Mouse (Mus musculus): ENCODE measurements around the gene Ptrh2.
A peak's percentile ranks its signal among the peaks of the same experiment; 100 is the strongest.

The Ptrh2 gene

DNA sequence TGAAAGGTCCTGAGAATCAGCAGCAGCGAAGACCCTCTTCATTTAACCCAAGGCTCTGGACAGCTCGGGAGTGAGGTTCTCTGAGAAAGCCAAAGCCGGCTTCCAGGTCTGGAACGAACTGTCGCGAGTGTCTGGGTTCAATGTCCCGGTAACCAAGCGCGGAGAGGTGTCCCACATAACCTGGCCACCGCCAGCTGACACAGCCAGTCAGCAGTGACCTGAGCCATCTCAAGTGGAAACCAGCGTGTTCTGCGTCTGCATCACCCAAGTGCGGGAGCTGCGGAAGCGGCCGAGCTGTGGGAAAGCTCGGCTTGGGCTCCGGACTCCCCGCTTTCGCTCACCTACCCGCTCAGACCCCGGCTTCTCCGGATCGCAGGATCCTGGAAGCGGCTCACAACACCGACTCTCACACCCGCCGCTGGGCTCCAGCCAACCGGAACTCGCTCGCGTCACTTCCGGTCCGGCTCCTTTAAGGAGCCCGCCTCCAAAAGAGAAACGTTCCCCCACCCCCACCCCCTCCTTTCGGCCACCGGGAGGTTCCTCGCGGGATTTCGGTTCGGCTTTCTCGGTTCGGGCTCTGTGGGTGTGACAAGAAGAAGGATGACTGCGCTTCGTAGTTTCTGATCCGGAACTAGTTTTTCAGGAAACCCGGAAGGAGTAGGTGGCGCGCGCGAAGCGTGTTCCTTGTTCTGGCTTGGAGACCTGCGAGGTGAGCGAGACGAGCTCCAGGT is at the start of gene Ptrh2, which contains the start of gene Vmp1:
Gene Ptrh2 (plus strand): TSS at position 591 of the 731 bp plus-strand sequence.
Gene Vmp1 (minus strand): TSS at position 442 of the 731 bp plus-strand sequence.
- peak; percentile 97 for DNase-seq

DNA sequence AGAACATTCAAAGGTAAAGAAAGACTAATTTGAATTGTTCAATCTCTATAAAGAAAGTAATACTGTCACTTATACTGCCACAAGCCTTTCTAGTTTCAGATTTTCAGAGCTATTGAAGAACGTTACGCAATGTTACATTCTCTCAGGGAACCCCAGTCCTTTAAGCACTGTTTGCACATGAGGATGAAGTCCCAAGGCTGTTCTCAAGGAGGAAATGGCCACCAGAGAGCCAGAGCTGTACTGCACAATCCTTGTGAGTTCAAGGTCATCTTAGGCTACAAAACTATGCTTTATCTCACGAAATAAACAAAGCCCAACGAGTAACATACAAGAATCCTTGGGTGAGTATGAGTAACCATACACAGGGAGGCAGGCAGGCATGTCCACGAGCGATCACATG is 49.4 kb upstream of the Ptrh2 start:
- DNase-seq, result no peak

DNA sequence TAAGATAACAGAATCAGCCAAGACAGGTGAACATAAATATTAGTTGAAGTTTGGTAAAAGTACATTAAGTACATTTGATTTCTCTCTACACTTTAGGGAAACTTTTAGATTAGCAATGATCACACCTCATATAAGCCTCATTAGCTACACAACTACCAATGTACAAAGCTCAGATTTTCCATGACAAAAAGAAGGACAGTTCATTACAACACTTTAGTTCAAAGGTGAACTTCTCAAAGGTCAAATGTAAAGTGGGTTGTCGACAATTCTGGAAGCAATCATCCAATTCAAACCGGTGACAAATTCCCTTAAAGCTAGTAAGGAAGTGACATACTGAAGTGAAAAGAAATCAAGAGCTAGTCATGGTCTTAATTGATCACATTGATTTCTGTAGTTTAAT is 46.1 kb upstream of the Ptrh2 start:
- no peak for DNase-seq

DNA sequence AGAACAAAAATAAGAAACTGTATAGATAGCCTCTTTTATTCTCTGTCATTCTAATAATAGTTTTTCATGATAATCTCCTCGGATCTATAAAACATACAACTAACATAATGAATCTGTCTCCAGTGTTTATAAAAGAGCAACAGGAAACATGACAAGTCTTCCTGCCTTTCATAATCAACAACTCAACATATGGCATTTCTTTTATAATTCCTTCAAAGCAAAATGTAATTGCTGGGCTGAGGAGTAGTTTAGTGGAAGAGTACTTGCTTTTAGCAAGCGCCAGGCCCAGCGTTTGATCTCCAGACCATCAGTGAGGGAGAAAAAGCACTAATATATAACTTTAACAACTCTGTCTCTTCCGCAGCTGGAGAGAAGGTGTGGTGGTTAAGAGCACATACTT is 42.1 kb upstream of the Ptrh2 start:
- DNase-seq, result no peak

DNA sequence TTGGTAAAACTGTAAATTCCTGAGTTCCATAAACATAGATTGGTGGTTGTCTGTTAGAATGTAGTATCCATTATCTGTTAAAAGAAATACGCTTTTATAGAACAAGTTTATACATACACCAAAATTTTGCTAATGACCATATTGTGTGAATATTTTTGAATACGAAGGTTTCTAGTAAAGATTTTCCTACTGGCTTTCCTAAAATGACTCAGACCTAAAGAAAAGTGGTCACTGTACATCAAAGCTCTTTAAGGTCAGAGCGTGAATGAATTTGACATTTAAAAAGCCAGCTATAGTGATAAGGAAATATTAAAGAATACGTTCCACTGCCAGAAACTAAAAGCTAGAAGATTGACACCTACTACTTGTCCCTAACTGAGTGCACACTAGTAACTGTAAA is 39.2 kb upstream of the Ptrh2 start:
- DNase-seq, result no peak

DNA sequence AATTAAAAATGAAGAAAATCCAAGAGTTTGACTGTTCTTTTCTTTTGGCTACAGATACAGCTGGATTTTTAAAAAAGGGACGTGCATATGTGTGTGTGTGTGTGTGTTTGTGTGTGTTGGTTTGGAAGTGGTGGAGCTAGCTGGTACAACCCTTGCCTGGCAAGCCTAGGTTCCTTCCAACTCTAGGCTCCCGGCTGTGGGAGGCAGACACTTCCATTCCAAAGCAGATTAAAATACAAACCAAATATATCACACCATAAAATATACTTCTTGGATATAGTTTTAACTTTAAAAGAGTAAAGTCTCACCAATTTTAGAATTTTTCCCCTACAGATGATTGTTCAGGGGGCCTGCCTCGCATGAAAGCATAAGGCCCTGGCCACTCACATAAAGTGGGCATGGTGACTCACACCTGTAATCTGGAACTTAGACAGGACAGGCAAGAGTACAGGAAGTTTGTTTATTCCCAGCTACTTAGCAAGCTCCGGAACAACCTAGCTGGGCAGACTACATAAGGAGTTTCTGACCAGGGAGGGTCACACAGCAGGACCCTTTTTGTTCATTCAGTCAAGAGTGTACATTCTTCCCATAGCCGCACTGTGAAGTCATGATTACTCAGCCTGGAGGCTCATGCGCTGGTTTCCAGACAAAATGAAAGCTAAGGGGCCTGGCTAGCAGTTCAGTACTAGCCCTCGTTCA is 37.5 kb upstream of the Ptrh2 start:
- DNase-seq, result no peak

DNA sequence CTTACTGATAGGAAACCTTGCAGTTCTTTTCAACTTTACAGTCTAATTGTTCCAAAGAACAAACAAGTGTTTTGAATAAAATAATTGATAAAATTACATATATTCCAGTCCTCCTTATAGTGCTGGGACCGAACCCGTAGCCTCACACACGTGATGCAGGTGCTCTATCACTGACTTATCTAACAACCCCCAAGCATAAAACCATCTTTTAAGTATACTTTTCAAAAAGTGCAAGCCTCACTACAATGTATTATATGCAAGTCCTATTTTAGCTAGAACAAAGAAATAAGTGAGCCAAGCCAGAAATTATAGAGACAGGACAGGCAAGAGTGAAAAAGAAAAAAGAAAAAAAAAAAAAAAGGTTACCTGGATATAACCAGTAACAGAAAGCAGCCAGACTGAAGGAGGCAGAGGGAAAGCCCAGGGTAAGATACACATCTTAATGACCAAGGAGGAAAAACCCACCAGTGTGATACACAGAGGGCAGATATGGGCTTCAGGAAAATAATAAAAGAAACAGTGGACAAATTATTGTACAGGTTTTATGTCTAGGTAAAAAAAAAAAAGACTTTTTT is 36.8 kb upstream of the Ptrh2 start:
- DNase-seq, result no peak

DNA sequence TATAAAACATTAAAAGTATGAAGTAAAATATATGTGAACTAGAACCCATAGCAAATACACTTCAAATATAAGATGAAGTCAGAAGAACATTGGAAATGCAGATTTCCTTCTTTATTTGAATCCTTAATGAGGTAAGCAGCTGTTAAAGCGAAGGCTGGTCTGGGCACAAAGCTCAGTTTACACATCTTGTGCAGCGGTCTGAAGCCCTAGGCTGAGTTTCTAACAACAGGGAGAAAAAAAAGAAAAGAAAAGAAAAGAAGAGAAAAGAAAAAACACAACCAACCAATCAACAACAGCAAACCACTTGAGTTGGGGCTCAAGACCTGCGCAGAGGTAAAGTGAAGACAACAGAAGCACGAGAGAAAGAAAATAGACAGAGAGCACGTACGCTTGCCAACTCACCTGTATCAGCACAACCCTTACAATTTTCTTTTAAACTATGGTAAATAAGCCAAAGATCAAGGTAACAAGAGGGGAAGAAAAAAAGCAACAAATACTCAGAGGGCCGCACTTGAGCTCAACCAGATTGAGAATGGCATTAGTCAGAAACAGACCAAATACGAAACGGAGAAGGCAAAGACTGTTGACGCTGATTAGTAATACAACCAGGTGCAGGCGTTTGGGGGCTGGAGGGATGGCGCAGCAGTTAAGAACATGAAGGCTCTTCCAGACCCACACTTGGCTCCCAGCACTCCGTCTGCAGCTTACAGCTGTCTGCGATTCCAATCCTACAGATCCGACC is 35.9 kb upstream of the Ptrh2 start:
- no peak for DNase-seq

DNA sequence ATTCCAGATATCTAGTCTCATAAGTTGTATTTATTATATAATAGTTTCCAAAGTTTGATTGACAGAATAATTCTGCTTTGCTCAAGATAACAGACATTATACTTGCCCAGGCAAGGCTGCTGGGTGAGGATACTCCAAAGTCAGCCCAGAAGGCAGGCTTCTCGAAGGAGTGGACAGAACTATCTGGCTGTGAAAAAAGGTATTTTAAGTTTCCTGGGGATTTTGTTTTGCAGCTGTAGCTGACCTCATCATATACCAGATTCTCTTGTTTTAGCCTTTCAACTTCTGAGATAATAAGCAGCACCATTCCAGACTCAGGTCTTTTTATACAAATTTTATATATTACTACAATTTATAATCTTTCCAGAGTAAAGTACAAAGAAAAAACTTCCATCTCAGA is 34.2 kb upstream of the Ptrh2 start:
- DNase-seq, result no peak

DNA sequence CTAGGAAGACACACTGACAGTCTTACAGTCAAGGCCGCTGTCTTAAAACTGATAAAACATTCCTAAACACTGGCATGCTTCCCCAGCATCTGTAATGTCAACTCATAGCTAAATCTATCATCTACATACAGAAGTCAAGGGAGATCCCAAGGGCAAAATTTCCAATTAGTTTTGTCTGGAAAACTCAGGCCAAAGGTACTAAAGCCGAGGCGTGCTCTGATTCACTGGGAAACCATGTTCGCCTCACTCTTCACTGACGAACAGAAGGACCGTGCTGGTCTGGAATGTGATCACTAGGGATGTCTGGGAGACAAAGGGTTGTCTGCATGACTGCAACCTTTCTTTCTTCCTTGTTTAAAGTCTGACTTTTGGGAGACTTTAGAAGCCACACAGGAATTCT is 33.1 kb upstream of the Ptrh2 start:
- no peak for DNase-seq

DNA sequence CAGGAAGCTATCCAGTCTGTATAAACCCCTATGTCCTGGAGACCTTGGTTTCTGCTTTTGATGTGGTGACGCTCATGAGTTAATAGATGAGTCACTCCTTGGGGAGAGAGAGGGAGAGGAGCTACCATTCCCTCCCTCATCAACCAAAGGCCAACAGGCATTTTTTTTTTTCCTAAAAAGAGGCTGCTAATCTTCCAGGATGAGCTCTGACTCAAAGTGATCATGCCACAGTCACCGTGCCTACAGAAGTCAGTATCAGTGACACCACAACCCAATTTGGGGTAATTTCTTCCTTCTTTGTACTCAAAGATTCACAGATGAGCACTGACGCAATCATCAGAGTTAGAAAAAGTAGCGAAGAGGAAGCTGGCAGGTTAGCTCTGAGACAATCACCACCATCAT is 31.2 kb upstream of the Ptrh2 start:
- no peak for DNase-seq

DNA sequence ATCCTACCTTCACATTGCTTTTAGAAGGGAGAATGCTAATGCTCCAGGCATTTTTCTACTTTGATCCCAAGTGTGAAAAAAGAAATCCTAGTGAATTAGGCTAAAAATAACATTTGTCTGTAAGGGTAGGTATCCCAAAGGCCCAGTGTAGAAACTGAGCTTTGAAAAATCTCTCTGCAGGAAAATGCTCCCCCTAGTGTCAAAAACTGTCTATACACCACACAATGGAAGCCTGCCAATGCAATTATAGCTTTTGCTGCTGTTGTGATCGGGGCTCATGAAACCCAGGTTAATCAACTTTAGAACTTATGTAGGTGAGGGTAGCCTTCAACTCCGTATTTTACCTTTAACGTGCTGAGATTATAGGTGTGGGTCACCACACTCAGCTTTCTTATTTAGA is 30.3 kb upstream of the Ptrh2 start:
- DNase-seq, result peak; percentile 68

DNA sequence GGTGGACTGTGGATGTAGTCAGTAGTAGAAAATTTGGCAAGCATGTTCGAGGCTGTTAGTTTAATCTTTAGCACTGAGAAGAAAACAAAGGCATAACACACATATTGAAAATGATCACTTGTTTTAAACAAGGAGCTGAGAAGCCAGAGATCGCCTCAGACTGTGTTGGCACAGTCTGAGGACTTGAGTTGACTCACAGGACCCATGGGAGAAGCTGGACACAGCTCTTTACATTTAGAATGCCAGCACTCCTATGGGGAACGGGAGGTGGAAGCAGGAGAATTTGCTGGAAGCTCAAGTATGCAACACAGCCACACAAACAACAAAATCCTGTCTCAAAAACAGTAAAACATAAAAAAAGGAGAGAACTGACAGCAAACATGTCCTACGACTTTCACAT is 29.7 kb upstream of the Ptrh2 start:
- no peak for DNase-seq

DNA sequence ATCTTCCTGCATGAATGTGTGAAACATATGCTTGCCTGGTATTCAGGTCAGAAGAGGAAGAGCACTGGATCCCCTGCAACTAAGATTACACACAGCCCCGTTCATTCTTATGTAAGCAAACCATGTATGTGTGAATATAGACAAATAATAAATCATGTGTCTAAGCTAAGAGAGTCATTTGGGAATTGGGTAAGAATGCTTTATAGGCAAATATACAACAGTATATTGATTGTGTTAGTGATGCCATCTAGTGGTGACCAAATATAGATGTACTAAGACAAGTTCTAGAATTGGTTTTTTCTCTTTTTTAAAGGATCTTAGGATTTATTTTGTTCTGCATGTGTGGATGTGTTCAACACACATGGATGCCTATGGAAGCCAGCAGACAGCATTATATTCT is 28.1 kb upstream of the Ptrh2 start:
- DNase-seq, result no peak

DNA sequence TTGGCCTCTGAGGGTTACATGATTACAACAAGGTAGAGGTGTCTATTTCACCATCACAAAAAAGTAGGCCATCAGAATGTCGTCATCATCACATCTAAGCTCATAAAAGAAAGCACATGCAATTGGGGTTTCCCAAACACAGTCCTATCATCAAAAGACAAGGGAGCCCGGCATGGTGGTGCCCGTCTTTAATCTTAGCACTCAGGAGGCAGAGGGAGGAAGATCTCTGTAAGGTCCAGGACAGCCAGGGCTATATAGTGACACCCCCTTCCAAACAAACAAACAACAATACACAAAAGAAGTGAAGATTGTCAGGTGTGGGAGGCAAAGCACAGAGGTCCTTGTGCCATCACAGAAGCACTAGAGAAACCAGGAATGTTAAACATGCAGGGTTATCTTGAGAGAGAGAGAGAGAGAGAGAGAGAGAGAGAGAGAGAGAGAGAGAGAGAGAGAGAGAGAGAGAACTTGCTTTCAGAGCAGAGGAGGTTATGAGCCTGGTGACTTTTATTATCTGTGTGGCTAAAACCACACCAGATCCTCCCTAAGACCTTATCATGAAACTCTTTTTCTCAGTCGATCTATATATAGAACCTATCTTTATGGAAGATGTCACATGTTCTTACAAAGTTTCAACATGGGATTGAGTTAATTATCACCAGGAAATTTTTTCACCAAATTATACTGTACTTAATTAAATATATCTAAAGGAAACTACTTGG is 26.8 kb upstream of the Ptrh2 start:
- DNase-seq, result no peak

DNA sequence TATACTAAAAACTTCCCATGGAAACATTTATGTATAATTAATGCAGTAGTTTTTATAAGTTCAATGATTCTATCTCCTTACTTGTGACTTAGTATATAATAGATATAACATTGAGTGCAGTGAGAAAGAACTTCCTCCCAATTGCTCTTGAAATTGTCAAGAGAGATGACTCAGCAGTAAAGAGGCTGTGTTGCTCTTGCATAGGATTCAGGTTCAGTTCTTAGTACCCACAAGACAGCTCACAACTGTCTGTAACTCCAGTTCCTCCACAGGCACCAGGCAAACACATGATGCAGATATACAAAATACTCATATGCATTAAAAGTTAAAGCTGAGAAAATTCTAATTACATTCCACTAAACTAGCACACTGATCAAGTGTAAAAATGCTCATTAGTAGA is 25.9 kb upstream of the Ptrh2 start:
- no peak for DNase-seq

DNA sequence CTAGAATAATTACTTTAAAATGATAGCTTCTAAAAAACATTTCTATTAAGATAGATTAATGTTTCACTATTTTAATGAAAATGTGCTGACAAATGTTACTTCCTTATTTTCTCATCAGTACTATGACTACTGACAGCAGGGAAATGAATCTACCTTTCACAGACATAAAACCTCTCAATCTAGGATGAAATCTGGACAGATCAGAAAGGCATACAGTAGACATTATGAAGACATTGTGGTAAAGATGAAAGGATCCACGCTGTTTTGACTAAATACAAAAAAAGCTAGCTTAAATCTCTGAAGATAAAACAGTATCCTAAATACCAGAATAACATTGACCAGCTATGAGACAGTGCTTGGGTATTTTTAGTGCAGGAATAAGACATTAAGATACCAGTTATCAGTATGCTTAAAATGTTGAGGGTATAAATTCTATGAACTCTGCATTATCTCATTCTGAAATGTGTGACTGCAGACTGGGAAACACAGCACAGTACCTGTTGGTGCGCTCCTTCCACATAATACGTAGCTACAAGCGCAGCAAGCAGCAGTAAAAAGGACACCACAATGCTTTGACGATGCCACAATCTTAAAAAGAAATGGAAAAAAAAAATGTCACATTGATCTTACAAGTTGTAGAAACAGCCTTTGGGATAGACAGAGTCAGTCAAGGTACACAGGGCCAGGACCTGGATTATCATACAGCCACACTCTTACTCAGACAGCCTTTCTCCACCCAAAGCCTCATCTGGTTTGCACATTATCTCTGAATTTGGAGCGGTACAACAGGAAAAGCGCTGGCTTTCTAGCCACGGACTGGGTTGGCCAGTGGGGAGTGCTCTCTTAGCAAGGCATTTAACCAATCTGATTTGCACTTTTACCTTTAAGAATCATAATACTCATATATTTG is 20.5 kb upstream of the Ptrh2 start:
- DNase-seq, result no peak

DNA sequence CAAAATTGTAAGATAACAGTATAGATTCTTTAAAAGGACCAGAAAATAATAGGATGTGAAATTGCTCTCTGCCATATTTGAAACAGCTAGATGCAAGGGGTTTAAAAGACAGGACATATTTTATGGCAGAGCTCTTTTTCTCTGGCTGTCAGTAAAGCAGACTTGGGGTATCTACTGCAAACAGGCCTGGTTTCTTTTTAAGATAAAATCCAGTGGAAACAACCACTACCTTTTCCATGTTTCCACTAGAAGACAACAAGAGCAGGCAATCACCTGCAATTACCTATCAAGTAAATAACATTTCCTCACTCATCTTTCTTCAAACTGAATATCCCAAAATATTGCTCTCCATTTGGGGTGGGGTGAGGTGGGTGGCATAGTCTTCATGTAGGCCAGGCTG is 19.8 kb upstream of the Ptrh2 start:
- no peak for DNase-seq

DNA sequence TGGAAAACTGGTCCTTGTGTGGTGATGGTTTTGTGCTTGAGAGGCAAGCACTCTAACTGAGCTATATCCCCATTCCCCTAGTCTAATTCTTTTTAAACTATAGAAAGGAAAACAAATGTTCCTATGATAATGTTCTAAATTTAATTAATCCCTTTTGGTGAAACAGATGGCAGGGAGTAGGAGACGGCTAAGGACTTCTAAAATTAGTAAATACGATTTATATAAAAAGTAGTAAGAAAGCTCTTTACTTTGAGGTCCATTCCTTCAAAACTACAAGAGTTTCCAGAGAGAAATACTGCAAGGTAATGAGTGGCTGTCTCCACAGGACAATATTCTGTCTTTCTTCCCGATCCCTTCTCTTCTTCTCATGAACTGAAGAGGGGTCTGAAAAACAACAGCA is 19.4 kb upstream of the Ptrh2 start:
- DNase-seq, result no peak

DNA sequence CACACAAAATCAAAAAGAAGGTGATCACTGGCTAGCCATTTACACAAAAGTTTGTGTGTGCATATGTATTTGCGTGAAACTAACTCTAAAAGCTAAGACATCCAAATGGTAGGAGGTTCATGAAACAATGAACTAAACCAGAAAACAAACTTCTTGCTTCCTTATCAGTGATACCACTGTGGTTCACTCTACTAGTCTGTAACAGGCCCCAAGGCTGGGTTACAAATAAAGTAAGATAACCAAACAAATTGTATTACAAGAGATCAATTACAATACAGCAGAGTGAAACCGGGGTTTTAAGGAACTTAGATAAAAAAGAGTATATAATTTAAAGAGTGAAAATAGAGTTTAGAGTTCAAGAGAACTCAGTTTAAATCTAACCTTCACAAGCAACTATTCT is 16.2 kb upstream of the Ptrh2 start:
- no peak for DNase-seq

DNA sequence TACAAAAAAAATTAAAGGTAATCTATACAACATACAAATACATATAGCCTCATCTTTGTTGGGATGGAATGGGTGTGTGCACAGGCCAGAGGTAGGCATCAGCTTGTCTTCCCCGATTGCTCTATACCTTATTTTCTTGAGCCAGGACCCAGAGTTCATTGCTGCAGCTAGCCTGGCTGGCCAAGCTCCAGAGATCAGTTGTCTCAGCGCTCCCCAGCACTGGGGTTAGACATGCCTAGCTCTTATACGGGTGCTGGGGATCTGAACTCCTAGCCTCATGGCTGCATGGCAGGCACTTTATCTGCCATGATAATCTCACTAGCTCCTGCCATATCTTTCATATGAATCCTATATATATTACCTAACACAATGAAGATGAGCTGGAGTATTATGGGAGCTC is 15.6 kb upstream of the Ptrh2 start:
- no peak for DNase-seq
